Mouse (Mus musculus) kidney, postnatal 14 days (tissue): ENCODE measurements around the gene Mymk.

Experiments used
- DNase-seq: peaks from one replicate; pipeline ENCODE4 v3.0.0; 2022; ENCODE audit warnings: mixed read lengths

The Mymk gene

GRCm38 (mm10) chr2:27071978-27072377 is at the start of gene Mymk:
Gene Mymk (minus strand): TSS chr2:27072179.
- DNase-seq, result no peak

- peak; percentile 16 for DNase-seq
Measured at GRCm38 (mm10) chr2:27120241-27120641, 48.3 kb upstream of the Mymk start.

GRCm38 (mm10) chr2:27119766-27120165 is 47.8 kb upstream of the Mymk start:
- no peak for DNase-seq

- DNase-seq, result no peak
Measured at GRCm38 (mm10) chr2:27118452-27118851, 46.5 kb upstream of the Mymk start.

- DNase-seq, result no peak
Measured at GRCm38 (mm10) chr2:27114169-27114568, 42.2 kb upstream of the Mymk start.

GRCm38 (mm10) chr2:27112585-27112984 is 40.6 kb upstream of the Mymk start:
- DNase-seq, result no peak

GRCm38 (mm10) chr2:27109052-27109451 is 37.1 kb upstream of the Mymk start:
- no peak for DNase-seq

- DNase-seq, result no peak
Measured at GRCm38 (mm10) chr2:27108144-27108543, 36.2 kb upstream of the Mymk start.

GRCm38 (mm10) chr2:27106816-27107215 is 34.8 kb upstream of the Mymk start:
- no peak for DNase-seq

GRCm38 (mm10) chr2:27103554-27103953 is 31.6 kb upstream of the Mymk start:
- DNase-seq, result no peak

GRCm38 (mm10) chr2:27097776-27098175 is 25.8 kb upstream of the Mymk start:
- peak; percentile 79 for DNase-seq

- DNase-seq, result no peak
Measured at GRCm38 (mm10) chr2:27097241-27097656, 25.3 kb upstream of the Mymk start.

GRCm38 (mm10) chr2:27096341-27096981 is 24.5 kb upstream of the Mymk start:
- peak; percentile 45 for DNase-seq

GRCm38 (mm10) chr2:27095178-27095577 is 23.2 kb upstream of the Mymk start:
- no peak for DNase-seq

- peak; percentile 27 for DNase-seq
Measured at GRCm38 (mm10) chr2:27089238-27089637, 17.3 kb upstream of the Mymk start.

GRCm38 (mm10) chr2:27088700-27089099 is 16.7 kb upstream of the Mymk start:
- DNase-seq, result no peak

GRCm38 (mm10) chr2:27088071-27088644 is 16.2 kb upstream of the Mymk start:
- peak; percentile 87 for DNase-seq

- no peak for DNase-seq
Measured at GRCm38 (mm10) chr2:27087581-27087980, 15.6 kb upstream of the Mymk start.

GRCm38 (mm10) chr2:27086483-27087010 is 14.6 kb upstream of the Mymk start:
- no peak for DNase-seq

- peak; percentile 24 for DNase-seq
Measured at GRCm38 (mm10) chr2:27085801-27086200, 13.8 kb upstream of the Mymk start.

- DNase-seq, result no peak
Measured at GRCm38 (mm10) chr2:27084963-27085362, 13.0 kb upstream of the Mymk start.

- DNase-seq, result peak; percentile 74
Measured at GRCm38 (mm10) chr2:27083761-27084475, 11.9 kb upstream of the Mymk start.

GRCm38 (mm10) chr2:27079649-27080048 is 7.7 kb upstream of the Mymk start:
- peak; percentile 75 for DNase-seq

GRCm38 (mm10) chr2:27079152-27079584 is 7.2 kb upstream of the Mymk start, which contains the start of gene Adamtsl2:
Gene Adamtsl2 (plus strand): TSS chr2:27079379.
- peak; percentile 93 for DNase-seq
